In the genomic region with DNA sequence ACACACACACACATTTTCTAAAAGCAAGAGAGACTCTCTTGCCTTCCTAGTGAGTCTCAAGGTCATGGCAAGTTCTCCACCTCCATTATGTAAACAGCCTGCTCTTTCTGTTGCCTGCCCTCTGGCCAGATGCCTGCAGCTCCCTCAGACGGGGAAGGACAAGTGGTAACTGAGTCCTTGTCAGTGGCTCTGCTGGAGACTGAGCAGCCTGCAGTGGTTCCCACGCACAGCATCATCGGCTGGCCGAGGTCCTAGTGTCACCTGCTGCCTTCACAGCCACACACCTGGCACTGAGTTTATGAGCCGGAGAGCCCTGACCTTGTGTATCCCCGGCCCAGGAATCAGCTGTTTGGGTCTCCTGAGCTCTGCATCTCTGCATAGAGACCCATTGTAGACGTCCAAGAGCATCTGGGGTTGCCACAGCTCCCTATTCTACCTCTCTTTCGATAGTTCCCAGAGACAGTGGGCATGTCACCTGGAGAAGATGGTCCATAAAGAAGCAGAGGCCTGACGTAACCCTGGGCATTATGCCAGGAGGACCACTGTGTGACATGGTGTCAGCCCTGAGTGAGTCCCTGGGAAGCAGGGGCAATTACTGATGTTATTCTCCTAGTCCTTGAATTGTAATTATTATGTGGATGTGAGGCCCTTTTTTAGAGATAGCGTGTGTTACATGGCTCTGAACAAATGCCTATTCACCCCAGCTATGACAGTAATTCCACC, we compare ENCODE assay signal across 12 mouse cellular contexts.
DNase-seq lines count a peak whose midpoint lies in the region; ATAC-seq and TF ChIP-seq lines count a peak whose summit lies in the region.
"Had no signal": no experiment of that assay in that cellular context is flagged by ENCODE, and none has a peak within 500 bp of the region (broad histone marks: within the 10 kb centered on the region; RNA-seq: fewer than 3 reads in every experiment).

No protein-coding gene starts in this region.

- TF ChIP-seq CTCF in cerebellum, adult 2 months (IDR thresholded peaks at IDR 0.05; ENCODE audit: borderline replicate concordance, insufficient read depth, low read depth, low read length), result no peak
- TF ChIP-seq CTCF in liver, adult 2 months (IDR thresholded peaks at IDR 0.05; ENCODE audit: low read depth, low read length), result no peak
- TF ChIP-seq CTCF in liver, postnatal 0 days (IDR thresholded peaks at IDR 0.05; ENCODE audit: low read depth), result no peak

- H3K9ac ChIP-seq in liver, adult 2 months (ENCODE audit: low read depth, low read length), result no peak overlapping the region
- H3K9ac ChIP-seq in liver, postnatal 0 days (replicated peaks), result no peak overlapping the region
- H3K9ac ChIP-seq: embryonic facial prominence, embryonic 15.5 days had no signal

- 49% methylated on average over 10 of the region's 10 CpGs for WGBS in cerebellum, adult 2 months
- 62% methylated on average over 10 of the region's 10 CpGs for WGBS in liver, adult 2 months
- 72% methylated on average over 10 of the region's 10 CpGs for whole genome bisulfite sequencing in liver, postnatal 0 days (ENCODE audit: insufficient replicate concordance)
- WGBS in embryonic facial prominence, embryonic 10.5 days, result 72% methylated on average over 10 of the region's 10 CpGs

- no peaks in the 10 kb centered on the region for H3K9me3 ChIP-seq in liver, postnatal 0 days (ENCODE audit: low read length)
- no peaks in the 10 kb centered on the region for H3K9me3 ChIP-seq in embryonic facial prominence, embryonic 10.5 days
- H3K9me3 ChIP-seq: embryonic facial prominence, embryonic 15.5 days had no signal

- no peak overlapping the region for H3K4me2 ChIP-seq in liver, postnatal 0 days (ENCODE audit: low read depth, low read length)
- H3K4me2 ChIP-seq: embryonic facial prominence, embryonic 15.5 days had no signal

- H3K4me1 ChIP-seq in cerebellum, adult 2 months (ENCODE audit: control insufficient read depth, insufficient read depth, low read length), result no peaks in the 10 kb centered on the region
- H3K4me1 ChIP-seq in liver, adult 2 months (ENCODE audit: control insufficient read depth, insufficient read depth, low read length), result no peaks in the 10 kb centered on the region
- H3K4me1 ChIP-seq in liver, postnatal 0 days (ENCODE audit: insufficient read depth), result peaks cover 24% of the 10 kb centered on the region
- peaks cover 79% of the 10 kb centered on the region for H3K4me1 ChIP-seq in embryonic facial prominence, embryonic 10.5 days

- H3K27ac ChIP-seq in cerebellum, adult 2 months (ENCODE audit: insufficient read depth, low read length), result no peak overlapping the region
- no peak overlapping the region for H3K27ac ChIP-seq in liver, adult 2 months (replicated peaks; ENCODE audit: insufficient read depth, low read depth, low read length)
- no peak overlapping the region for H3K27ac ChIP-seq in liver, postnatal 0 days (ENCODE audit: low read depth)
- peak overlapping the region; percentile 30 for H3K27ac ChIP-seq in embryonic facial prominence, embryonic 10.5 days (replicated peaks)
- H3K27ac ChIP-seq: embryonic facial prominence, embryonic 15.5 days; macrophage had no signal

- no peaks in the 10 kb centered on the region for H3K79me2 ChIP-seq in liver, adult 2 months (ENCODE audit: control insufficient read depth, insufficient read depth, low read length)

- no peaks in the 10 kb centered on the region for H3K27me3 ChIP-seq in cerebellum, adult 2 months (ENCODE audit: control insufficient read depth, insufficient read depth, low read length)
- H3K27me3 ChIP-seq in liver, adult 2 months (ENCODE audit: control insufficient read depth, insufficient read depth, low read length), result no peaks in the 10 kb centered on the region
- H3K27me3 ChIP-seq in liver, postnatal 0 days (ENCODE audit: insufficient read depth, low read length), result no peaks in the 10 kb centered on the region
- H3K27me3 ChIP-seq in embryonic facial prominence, embryonic 10.5 days (replicated peaks; ENCODE audit: low read depth, poor library complexity, severe bottlenecking), result peaks cover 30% of the 10 kb centered on the region
- H3K27me3 ChIP-seq: Patski had no signal

- no peak for TF ChIP-seq POLR2A in cerebellum, adult 2 months (IDR thresholded peaks at IDR 0.05; ENCODE audit: borderline replicate concordance, insufficient read depth, low read length)
- no peak for TF ChIP-seq POLR2A in liver, adult 2 months (IDR thresholded peaks at IDR 0.05; ENCODE audit: extremely low read depth, insufficient read depth, low read length)

- H3K36me3 ChIP-seq in liver, adult 2 months (ENCODE audit: control insufficient read depth, insufficient read depth, low read length), result no peaks in the 10 kb centered on the region
- no peaks in the 10 kb centered on the region for H3K36me3 ChIP-seq in liver, postnatal 0 days (replicated peaks; ENCODE audit: insufficient read depth, low read length)
- no peaks in the 10 kb centered on the region for H3K36me3 ChIP-seq in embryonic facial prominence, embryonic 10.5 days (replicated peaks)
- H3K36me3 ChIP-seq: embryonic facial prominence, embryonic 15.5 days had no signal

- no peak for TF ChIP-seq EP300 in liver, postnatal 0 days (IDR thresholded peaks at IDR 0.05; ENCODE audit: low read depth)

- peak; percentile 11 for DNase-seq in cerebellum, adult 9-11 months
- DNase-seq in cerebellum, adult 2 months, result no peak
- peak; percentile 59 for DNase-seq in liver, adult 2 months (ENCODE audit: extremely low read depth, low read depth, low spot score)
- DNase-seq in liver, postnatal 0 days, result no peak
- no peak for DNase-seq in embryonic facial prominence, embryonic 10.5 days (ENCODE audit: low spot score)
- peak; percentile 63 to 70 for DNase-seq in kidney, postnatal 36 days
- no peak for DNase-seq in urinary bladder, postnatal 25 days (ENCODE audit: low spot score)
- DNase-seq: gastrocnemius, postnatal 14 days had no signal

- ATAC-seq in liver, postnatal 0 days, result no peak
- no peak for ATAC-seq in granulocyte monocyte progenitor cell, adult 5-6 weeks (replicated peaks; ENCODE audit: poor library complexity, severe bottlenecking)
- ATAC-seq: Patski had no signal

- no peak overlapping the region for H3K4me3 ChIP-seq in cerebellum, adult 2 months (replicated peaks; ENCODE audit: insufficient read depth, low read depth, low read length)
- no peak overlapping the region for H3K4me3 ChIP-seq in liver, adult 2 months (ENCODE audit: insufficient read depth, low read depth, low read length)
- no peak overlapping the region for H3K4me3 ChIP-seq in liver, postnatal 0 days (ENCODE audit: low read depth, low read length)
- no peak overlapping the region for H3K4me3 ChIP-seq in embryonic facial prominence, embryonic 10.5 days
- H3K4me3 ChIP-seq: embryonic facial prominence, embryonic 15.5 days had no signal

Comparison
In these comparisons a context has a peak if more than half of its experiments do, and no peak if none do; other contexts are left out.
1. DNase-seq: peak in cerebellum, adult 9-11 months (single experiment), liver, adult 2 months (single experiment) and kidney, postnatal 36 days (2 of 2); none in cerebellum, adult 2 months (0 of 2), liver, postnatal 0 days (single experiment), embryonic facial prominence, embryonic 10.5 days (single experiment) and urinary bladder, postnatal 25 days (single experiment).